Mouse (Mus musculus) right cerebral cortex, postnatal 36 days (tissue): ENCODE measurements around the gene Mcrip1.
A peak's percentile ranks its signal among the peaks of the same experiment; 100 is the strongest.
"Not testable (repeated sequence)": the region's sequence is repeated elsewhere in the genome, so short reads cannot be mapped to it uniquely, and the experiment has no call there.

Experiments
- DNase-seq, 2 experiments: peaks; one replicate each; pipeline ENCODE4 v3.0.0; 2022; ENCODE audit warnings: low spot score in 2 of 2, mixed read lengths in 1 of 2

The Mcrip1 gene

DNA sequence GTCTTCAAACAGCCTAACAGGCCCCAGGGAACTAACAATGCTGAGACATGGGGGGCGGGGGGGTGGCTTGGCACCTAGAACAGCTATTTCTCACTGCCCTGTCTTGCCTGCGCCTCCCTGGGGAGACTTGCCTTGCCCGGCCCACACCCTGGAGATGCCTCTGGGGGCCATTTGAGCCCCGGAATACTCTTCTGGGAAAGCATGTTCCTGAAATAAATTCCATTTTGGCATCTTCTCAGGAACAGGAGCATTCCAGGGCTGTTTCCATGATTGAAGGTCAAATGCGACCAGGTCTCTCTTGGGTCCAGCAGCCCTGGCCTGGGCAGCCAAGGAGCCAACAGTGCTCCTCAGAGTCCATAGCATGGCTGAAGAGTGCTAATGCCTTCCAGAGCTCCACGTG lies 7.2 kb downstream of the Mcrip1 start:
- DNase-seq, result no peak

DNA sequence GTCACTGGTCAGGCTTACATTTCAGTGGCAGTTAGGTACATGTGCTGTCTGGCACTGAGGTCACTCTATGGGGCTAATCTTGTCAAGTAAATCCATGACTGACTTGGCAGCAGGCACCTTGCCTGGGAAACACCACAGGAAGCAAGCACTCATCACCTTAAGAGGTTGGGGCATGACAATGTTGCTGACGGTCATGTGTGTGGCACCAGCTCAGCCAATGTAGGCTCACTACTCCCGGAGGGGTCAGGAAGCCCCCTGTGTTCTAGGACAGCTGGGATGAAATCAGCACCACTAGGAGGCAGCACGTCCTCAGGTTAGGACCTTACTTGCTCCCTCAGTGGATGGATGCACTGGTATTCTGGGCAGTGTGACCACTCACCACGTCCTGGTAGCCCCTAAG lies 7.6 kb downstream of the Mcrip1 start:
- no peak for DNase-seq

DNA sequence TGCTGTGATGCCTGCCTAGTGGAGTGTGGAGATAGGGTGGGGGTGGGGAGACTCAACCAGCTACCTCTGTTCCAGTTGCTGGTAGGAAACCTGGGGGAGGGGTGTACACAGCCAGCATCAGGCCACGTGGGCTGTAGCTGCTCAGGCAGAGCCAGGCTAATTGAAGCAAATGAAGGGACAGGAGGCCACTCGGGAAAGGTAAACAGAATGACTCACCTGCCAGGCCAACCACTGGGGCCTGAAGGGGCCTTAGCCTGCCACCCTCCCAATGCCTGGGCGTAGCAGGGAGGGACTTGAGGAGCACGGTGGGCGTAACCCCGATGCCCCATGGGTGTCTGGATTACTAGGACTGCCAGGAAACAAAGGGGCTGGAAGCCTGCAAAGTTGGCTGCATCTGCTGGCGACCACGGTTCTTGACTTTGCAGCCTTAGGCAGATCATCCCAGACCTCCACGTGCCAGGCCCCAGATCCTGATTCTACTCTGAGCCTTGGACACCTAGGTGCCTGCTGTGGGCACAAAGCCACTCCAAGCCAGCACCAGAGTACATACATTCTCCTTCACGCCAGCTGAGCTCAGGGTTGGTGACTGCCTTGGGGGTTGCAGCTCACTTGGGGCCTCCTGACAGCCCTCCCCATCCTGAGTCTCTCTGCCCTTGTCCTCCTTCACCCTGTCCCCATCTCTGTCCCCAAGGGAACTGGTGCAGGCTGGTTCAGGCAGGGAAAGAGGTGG lies 10.1 kb downstream of the Mcrip1 start:
- no peak for DNase-seq

DNA sequence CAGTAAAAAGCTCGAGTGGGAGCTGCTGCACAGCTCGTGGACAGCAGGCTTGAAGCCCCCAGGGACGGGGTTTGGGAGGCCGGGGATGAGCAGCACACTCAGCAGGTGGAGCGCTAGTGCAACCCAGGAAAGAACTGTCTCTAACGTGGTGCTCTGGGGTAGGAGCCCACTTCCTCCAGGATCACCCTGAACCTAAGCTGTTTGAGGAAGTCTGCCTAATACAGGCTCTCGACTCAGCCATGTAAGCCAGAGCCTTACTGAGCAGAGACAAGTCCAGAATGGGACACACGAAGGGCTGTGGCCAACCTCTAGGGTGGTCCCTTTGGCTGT lies 10.6 kb downstream of the Mcrip1 start:
- no peak for DNase-seq

DNA sequence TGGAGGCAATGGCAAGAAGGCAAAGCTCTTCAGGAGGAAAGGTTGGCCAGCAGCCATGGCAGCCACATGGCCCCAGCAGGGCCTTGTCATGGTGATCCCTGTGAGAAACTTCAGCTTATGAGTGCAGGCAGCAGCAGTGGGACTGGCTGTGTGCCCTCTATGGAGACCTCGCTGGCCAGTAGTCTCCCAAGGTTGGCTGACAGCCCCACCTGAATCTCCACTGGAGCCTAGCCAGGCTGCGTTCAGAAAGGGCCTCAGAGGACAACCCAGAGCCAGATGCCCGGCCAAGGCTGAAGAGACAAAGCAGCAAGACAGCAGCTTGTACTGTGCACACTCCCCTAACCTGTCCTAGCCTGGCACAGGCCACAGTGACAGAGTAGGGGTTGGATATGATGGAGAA lies 11.0 kb downstream of the Mcrip1 start:
- DNase-seq, result no peak

DNA sequence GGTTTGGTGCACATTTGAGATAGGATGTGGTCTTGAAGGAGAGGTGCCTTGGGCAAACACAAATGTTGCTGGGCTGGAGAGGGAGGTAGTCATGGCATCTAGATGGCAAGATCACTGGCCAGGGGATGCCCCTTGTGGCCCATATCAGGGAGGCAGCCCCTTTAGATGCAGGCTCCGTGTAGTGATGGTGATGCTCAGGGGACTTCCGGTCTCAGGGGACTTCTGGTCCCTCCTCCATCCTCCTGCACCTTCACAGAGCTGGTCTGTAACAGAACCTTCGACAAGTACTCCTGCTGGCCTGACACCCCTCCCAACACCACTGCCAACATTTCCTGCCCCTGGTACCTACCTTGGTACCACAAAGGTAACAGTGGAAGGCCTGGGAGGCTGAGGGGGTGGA lies 13.7 kb downstream of the Mcrip1 start:
- no peak for DNase-seq

GRCm38 (mm10) chr11:120535145-120535544 lies 14.4 kb downstream of the Mcrip1 start:
- DNase-seq, result no peak

DNA sequence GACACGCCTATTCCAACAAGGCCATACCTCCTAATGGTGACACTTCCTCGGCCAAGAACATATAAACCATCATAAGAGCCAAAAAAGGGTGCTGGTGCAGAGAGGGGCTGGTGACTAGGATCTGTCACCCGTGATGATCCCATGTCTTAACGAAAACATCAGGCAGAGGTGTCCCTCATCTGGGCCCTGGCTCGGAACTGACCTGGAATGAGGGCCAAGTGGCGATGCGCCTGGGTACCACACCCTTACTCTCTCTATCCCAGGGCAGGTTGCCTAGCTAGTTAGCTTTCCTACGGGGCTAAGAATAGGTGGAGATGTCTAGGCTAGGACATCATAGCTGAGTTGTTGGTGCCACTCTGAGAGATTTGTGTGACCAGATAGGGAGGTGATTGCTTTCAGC lies 15.4 kb downstream of the Mcrip1 start:
- DNase-seq, result no peak

DNA sequence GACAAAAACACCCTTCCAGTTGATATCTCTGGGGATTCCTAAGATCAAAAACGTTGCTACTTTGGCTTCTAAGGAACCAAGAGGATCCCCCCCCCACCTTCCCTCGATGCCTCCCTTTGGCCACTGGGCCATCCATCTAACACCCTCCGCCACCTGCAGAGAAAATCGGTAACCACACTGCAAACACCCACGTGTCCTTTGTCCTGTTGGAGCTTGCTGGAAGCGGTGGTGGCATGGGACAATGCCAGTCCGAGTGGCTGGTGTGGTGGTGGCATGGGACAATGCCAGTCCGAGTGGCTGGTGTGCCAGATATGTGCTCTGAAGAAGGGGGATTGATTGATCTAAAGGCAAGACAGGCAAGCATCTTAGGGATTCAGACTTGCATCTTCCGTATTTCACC lies 17.9 kb downstream of the Mcrip1 start:
- no peak for DNase-seq

DNA sequence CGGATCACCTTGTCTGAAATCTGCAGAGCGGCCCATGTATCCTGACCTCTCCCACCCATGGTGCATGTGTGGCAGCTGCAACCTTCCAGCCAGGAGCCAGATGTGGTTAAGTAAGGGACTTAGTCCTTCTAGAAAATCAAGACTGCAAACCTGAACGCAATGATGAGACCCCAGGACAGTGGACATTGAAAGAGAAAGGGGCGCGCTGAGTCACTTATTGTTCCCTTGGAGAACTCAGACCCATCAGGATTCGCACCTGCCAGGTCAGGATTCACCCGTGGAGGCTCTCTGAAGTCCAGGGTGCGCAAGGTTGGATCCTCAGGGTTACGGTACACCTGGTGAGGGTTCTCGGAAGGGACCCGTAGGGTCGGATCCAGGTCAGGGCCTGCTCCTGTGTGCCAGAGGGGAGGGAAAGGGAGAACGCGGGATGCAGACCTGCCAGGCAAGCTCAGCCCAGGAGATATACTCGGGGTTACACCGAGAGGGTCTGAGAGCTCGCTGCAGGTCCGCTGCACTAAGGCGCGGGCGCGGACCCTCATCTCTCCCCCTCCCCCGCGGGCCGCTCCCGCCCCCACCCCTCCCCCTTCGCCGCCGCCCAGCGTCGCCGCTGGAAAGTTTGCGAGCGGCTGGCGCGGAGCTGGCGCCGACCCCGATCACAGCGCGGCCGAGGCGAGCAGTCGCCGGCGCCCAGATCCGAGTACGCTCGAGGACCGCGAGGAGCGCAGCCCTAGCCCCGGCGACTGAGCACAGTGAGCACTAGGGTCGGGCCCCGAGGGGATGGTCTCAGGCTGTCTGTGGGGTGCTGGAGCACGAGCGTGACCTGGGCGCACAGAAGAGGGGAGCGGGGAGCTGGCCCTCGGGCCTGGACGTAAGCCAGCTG lies 19.2 kb downstream of the Mcrip1 start, which contains the start of gene Gcgr:
TSS of gene Gcgr (plus strand) at position 615 of the 880 bp plus-strand sequence.
- no peak for DNase-seq

- DNase-seq, result no peak
Measured at GRCm38 (mm10) chr11:120528903-120529302, 20.6 kb downstream of the Mcrip1 start.

- DNase-seq, result no peak
Measured at GRCm38 (mm10) chr11:120527690-120528354, 21.7 kb downstream of the Mcrip1 start.

- DNase-seq, result no peak
Measured at GRCm38 (mm10) chr11:120525959-120526358, 23.6 kb downstream of the Mcrip1 start.

GRCm38 (mm10) chr11:120522581-120522980 lies 26.9 kb downstream of the Mcrip1 start:
- DNase-seq, result no peak

DNA sequence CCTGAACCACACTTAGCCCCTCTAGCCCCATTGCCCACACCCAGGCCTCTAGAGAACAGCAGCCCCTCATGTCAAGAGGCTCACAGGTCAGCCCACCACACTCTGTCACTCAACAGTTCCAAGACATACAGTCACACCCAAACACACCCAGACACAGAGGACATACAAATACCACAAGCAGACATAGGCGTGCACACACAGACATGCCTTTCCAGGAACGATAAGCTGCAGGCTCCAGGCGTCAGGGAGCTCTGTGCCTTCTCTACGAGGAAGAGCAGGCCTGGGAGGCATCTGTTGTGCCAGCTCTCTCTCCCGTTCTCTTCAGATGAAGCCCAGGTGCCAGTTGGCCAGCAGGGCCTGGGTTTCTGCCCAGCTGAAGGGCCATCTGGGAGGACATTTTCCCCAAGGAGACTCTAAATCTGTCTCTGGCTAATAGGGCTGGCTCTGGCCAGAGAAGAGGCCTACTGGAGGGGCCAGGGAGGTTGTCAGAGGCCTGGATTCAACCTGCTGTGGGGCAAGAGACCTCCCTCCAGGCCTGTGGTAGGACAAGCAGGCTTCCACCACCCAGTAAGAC lies 28.5 kb downstream of the Mcrip1 start:
- DNase-seq, result no peak

GRCm38 (mm10) chr11:120520498-120520897 lies 29.0 kb downstream of the Mcrip1 start:
- no peak for DNase-seq

DNA sequence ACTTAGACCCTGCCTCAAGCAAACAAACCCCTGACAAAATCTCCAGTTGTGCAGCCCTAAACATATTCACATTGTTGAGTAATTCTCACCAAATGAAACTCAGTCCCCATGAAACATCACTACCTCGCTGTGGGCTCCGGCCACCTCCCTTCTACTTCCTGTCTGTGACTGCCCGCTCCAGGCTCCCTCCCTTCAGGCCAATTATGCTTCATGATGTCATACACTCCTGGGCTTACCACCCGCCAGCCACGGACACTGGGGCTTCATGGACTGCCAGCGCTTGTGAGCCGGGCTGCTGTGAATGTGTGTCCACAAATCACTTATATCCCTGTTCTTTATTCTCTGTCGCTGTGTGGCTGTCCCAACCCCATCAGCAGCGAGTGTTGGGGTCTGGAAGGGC lies 29.8 kb downstream of the Mcrip1 start:
- no peak for DNase-seq

- DNase-seq, result no peak
Measured at GRCm38 (mm10) chr11:120518558-120518957, 31.0 kb downstream of the Mcrip1 start.

DNA sequence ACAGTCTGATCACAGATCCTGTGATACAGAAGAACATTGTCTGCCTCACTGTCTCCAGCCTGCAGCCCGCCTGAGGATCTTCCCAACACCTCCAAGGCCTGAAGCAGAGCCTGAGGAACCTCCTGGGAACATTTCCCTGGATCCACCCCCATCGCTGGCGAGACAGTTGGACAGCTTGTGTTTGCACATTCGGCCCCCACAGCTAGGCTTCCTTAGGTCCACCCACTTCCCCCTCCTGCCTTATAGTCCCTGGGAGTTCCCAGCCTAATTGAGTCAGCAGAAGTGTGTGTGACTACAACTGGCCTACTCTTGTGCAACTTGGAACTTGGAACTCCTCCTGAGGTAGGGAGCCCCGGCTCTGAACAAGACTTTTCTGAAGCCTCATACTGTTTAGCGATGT lies 31.5 kb downstream of the Mcrip1 start:
- DNase-seq, result peak; percentile 84 to 88

GRCm38 (mm10) chr11:120517147-120517546 lies 32.4 kb downstream of the Mcrip1 start:
- no peak for DNase-seq

DNA sequence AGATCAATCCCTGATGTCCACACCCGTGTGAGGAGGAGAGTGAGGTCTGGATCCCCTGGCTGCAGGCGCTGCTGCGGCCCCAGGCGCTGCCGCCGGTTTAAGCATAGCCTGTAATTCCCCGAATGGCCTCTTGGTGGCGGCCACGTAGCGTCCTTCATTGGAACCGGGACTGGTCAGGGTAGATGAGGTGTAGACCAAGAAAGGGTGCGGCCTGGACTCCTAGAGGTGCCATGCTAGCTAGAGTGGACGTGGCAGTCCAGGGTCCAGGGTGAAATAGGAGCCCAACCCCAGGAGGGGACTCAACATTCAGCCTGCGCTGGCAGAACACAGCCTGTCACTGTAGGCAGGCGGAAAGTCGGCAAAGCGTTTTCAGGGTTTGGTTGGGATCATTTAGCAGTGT lies 33.9 kb downstream of the Mcrip1 start:
- peak; percentile 54 to 73 for DNase-seq

DNA sequence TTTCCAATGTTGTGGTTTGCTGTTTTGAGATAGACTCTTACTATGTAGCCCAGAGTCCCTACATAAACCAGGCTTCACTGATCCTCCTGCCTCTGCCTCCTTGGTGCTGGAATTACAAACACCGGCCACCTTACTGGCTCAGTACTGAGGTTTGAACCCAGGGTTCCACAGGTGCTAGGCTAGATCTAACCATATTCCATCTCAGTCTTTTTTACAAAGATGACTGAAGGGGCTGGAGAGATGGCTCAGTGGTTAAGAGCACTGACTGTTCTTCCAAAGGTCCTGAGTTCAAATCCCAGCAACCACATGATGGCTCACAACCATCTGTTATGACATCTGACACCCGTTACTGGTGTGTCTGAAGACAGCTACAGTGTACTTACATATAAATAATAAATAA lies 35.3 kb downstream of the Mcrip1 start:
- not testable (repeated sequence) for DNase-seq
